Mouse (Mus musculus): ENCODE results near the gene Grik4. TPM values are rescaled to one million over a fixed set of nuclear protein-coding genes. Genes with fewer than 3 reads are reported as not detected.

Grik4 gene
- total and polyA plus RNA-seq, 2 experiments = under 0.01 to 0.09 TPM

- no peak for TF ChIP-seq POLR2A (IDR thresholded peaks at IDR 0.05; ENCODE audit: extremely low read depth, insufficient read depth, low read length)
- TF ChIP-seq CTCF (IDR thresholded peaks at IDR 0.05; ENCODE audit: low read depth, low read length) = no peak
- H3K27ac ChIP-seq (replicated peaks; ENCODE audit: insufficient read depth, low read depth, low read length) = no peak overlapping the region
- H3K4me3 ChIP-seq (ENCODE audit: insufficient read depth, low read depth, low read length) = no peak overlapping the region
- H3K27me3 ChIP-seq (ENCODE audit: control insufficient read depth, insufficient read depth, low read length) = no peaks in the 10 kb centered on the region
- H3K79me2 ChIP-seq (ENCODE audit: control insufficient read depth, insufficient read depth, low read length) = no peaks in the 10 kb centered on the region
- H3K36me3 ChIP-seq (ENCODE audit: control insufficient read depth, insufficient read depth, low read length) = no peaks in the 10 kb centered on the region
- WGBS = 96% methylated on average over 4 of the region's 4 CpGs
- DNase-seq (ENCODE audit: extremely low read depth, low read depth, low spot score) = no peak
- no peaks in the 10 kb centered on the region for H3K4me1 ChIP-seq (ENCODE audit: control insufficient read depth, insufficient read depth, low read length)
- H3K9ac ChIP-seq (ENCODE audit: low read depth, low read length) = no peak overlapping the region
Observed at GRCm38 (mm10) chr9:42631479-42631878, 312.8 kb downstream of the Grik4 start.

- no peak overlapping the region for H3K4me3 ChIP-seq (ENCODE audit: insufficient read depth, low read depth, low read length)
- H3K9ac ChIP-seq (ENCODE audit: low read depth, low read length) = no peak overlapping the region
- TF ChIP-seq CTCF (IDR thresholded peaks at IDR 0.05; ENCODE audit: low read depth, low read length) (no peak), POLR2A (IDR thresholded peaks at IDR 0.05; ENCODE audit: extremely low read depth, insufficient read depth, low read length) (no peak)
- no peaks in the 10 kb centered on the region for H3K27me3 ChIP-seq (ENCODE audit: control insufficient read depth, insufficient read depth, low read length)
- no peak overlapping the region for H3K27ac ChIP-seq (replicated peaks; ENCODE audit: insufficient read depth, low read depth, low read length)
- H3K4me1 ChIP-seq (ENCODE audit: control insufficient read depth, insufficient read depth, low read length) = no peaks in the 10 kb centered on the region
- H3K79me2 ChIP-seq (ENCODE audit: control insufficient read depth, insufficient read depth, low read length) = no peaks in the 10 kb centered on the region
- no peak for DNase-seq (ENCODE audit: extremely low read depth, low read depth, low spot score)
- WGBS = 54% methylated on average over 6 of the region's 6 CpGs
- no peaks in the 10 kb centered on the region for H3K36me3 ChIP-seq (ENCODE audit: control insufficient read depth, insufficient read depth, low read length)
Observed at GRCm38 (mm10) chr9:42627634-42628033, 316.7 kb downstream of the Grik4 start.

- no peak overlapping the region for H3K9ac ChIP-seq (ENCODE audit: low read depth, low read length)
- no peaks in the 10 kb centered on the region for H3K4me1 ChIP-seq (ENCODE audit: control insufficient read depth, insufficient read depth, low read length)
- no peak overlapping the region for H3K4me3 ChIP-seq (ENCODE audit: insufficient read depth, low read depth, low read length)
- H3K27ac ChIP-seq (replicated peaks; ENCODE audit: insufficient read depth, low read depth, low read length) = no peak overlapping the region
- H3K79me2 ChIP-seq (ENCODE audit: control insufficient read depth, insufficient read depth, low read length) = no peaks in the 10 kb centered on the region
- 81% methylated on average over 8 of the region's 8 CpGs for WGBS
- no peak for DNase-seq (ENCODE audit: extremely low read depth, low read depth, low spot score)
- TF ChIP-seq CTCF (IDR thresholded peaks at IDR 0.05; ENCODE audit: low read depth, low read length) = no peak
- TF ChIP-seq POLR2A (IDR thresholded peaks at IDR 0.05; ENCODE audit: extremely low read depth, insufficient read depth, low read length) = no peak
- no peaks in the 10 kb centered on the region for H3K27me3 ChIP-seq (ENCODE audit: control insufficient read depth, insufficient read depth, low read length)
- no peaks in the 10 kb centered on the region for H3K36me3 ChIP-seq (ENCODE audit: control insufficient read depth, insufficient read depth, low read length)
Observed at GRCm38 (mm10) chr9:42627146-42627545, 317.1 kb downstream of the Grik4 start.

- no peak for DNase-seq (ENCODE audit: extremely low read depth, low read depth, low spot score)
- Histone ChIP-seq H3K36me3 (ENCODE audit: control insufficient read depth, insufficient read depth, low read length) (no peaks in the 10 kb centered on the region), H3K4me1 (ENCODE audit: control insufficient read depth, insufficient read depth, low read length) (no peaks in the 10 kb centered on the region), H3K9ac (ENCODE audit: low read depth, low read length) (no peak overlapping the region), H3K4me3 (ENCODE audit: insufficient read depth, low read depth, low read length) (no peak overlapping the region), H3K27me3 (ENCODE audit: control insufficient read depth, insufficient read depth, low read length) (no peaks in the 10 kb centered on the region), H3K27ac (replicated peaks; ENCODE audit: insufficient read depth, low read depth, low read length) (no peak overlapping the region), H3K79me2 (ENCODE audit: control insufficient read depth, insufficient read depth, low read length) (no peaks in the 10 kb centered on the region)
- TF ChIP-seq POLR2A (IDR thresholded peaks at IDR 0.05; ENCODE audit: extremely low read depth, insufficient read depth, low read length) (no peak), CTCF (IDR thresholded peaks at IDR 0.05; ENCODE audit: low read depth, low read length) (no peak)
- 83% methylated on average over 6 of the region's 6 CpGs for WGBS
Observed at GRCm38 (mm10) chr9:42626226-42626775, 318.0 kb downstream of the Grik4 start.

GRCm38 (mm10) chr9:42614409-42614808 lies 329.9 kb downstream of the Grik4 start:
- no peaks in the 10 kb centered on the region for H3K27me3 ChIP-seq (ENCODE audit: control insufficient read depth, insufficient read depth, low read length)
- no peaks in the 10 kb centered on the region for H3K36me3 ChIP-seq (ENCODE audit: control insufficient read depth, insufficient read depth, low read length)
- DNase-seq (ENCODE audit: extremely low read depth, low read depth, low spot score) = no peak
- no peak overlapping the region for H3K4me3 ChIP-seq (ENCODE audit: insufficient read depth, low read depth, low read length)
- no peaks in the 10 kb centered on the region for H3K79me2 ChIP-seq (ENCODE audit: control insufficient read depth, insufficient read depth, low read length)
- 78% methylated on average over 10 of the region's 10 CpGs for WGBS
- H3K27ac ChIP-seq (replicated peaks; ENCODE audit: insufficient read depth, low read depth, low read length) = no peak overlapping the region
- H3K9ac ChIP-seq (ENCODE audit: low read depth, low read length) = no peak overlapping the region
- TF ChIP-seq POLR2A (IDR thresholded peaks at IDR 0.05; ENCODE audit: extremely low read depth, insufficient read depth, low read length) = no peak
- TF ChIP-seq CTCF (IDR thresholded peaks at IDR 0.05; ENCODE audit: low read depth, low read length) = no peak
- H3K4me1 ChIP-seq (ENCODE audit: control insufficient read depth, insufficient read depth, low read length) = no peaks in the 10 kb centered on the region

GRCm38 (mm10) chr9:42613827-42614226 lies 330.5 kb downstream of the Grik4 start:
- WGBS = 76% methylated on average over 6 of the region's 6 CpGs
- H3K9ac ChIP-seq (ENCODE audit: low read depth, low read length) = no peak overlapping the region
- H3K36me3 ChIP-seq (ENCODE audit: control insufficient read depth, insufficient read depth, low read length) = no peaks in the 10 kb centered on the region
- H3K79me2 ChIP-seq (ENCODE audit: control insufficient read depth, insufficient read depth, low read length) = no peaks in the 10 kb centered on the region
- DNase-seq (ENCODE audit: extremely low read depth, low read depth, low spot score) = no peak
- no peaks in the 10 kb centered on the region for H3K4me1 ChIP-seq (ENCODE audit: control insufficient read depth, insufficient read depth, low read length)
- no peak overlapping the region for H3K4me3 ChIP-seq (ENCODE audit: insufficient read depth, low read depth, low read length)
- H3K27me3 ChIP-seq (ENCODE audit: control insufficient read depth, insufficient read depth, low read length) = no peaks in the 10 kb centered on the region
- H3K27ac ChIP-seq (replicated peaks; ENCODE audit: insufficient read depth, low read depth, low read length) = no peak overlapping the region
- TF ChIP-seq CTCF (IDR thresholded peaks at IDR 0.05; ENCODE audit: low read depth, low read length) = no peak

Measured in liver, adult 2 months (tissue).